Mouse (Mus musculus) spleen, adult 2 months (tissue): ENCODE data around the gene Fam171a2. TPM values are rescaled to one million over a fixed set of nuclear protein-coding genes. Genes with fewer than 3 reads are reported as not detected.

Source experiments
- DNase-seq, 2 experiments: peaks; one replicate each; pipeline versions ENCODE4 v3.0.0 to v3.0.0-alpha.2; 2012 to 2021; ENCODE audit warnings: low spot score in 2 of 2, low read depth in 1 of 2
- H3K27ac ChIP-seq: fragments of 200-500 bp; 2 replicates; pipeline ENCODE4 v1.5.1; 2012; ENCODE audit warnings: low read length, inconsistent platforms; ENCODE audit not compliant: insufficient read depth
- H3K27me3 ChIP-seq: fragments of 200-500 bp; 2 replicates; pipeline ENCODE4 v1.6.1; 2012; ENCODE audit warnings: mild to moderate bottlenecking, moderate library complexity, low read length, inconsistent platforms; ENCODE audit not compliant: control insufficient read depth, insufficient read depth
- H3K36me3 ChIP-seq: fragments of 200-500 bp; 2 replicates; pipeline ENCODE4 v1.6.1; 2012; ENCODE audit warnings: mild to moderate bottlenecking, low read length, inconsistent platforms; ENCODE audit not compliant: control insufficient read depth, insufficient read depth
- H3K4me1 ChIP-seq: fragments of 200-500 bp; 2 replicates; pipeline ENCODE4 v1.6.1; 2011; ENCODE audit warnings: inconsistent platforms; ENCODE audit not compliant: control insufficient read depth, insufficient read depth, insufficient read length
- H3K4me3 ChIP-seq: fragments of 200-500 bp; 2 replicates; pipeline ENCODE4 v1.5.1; 2011; ENCODE audit warnings: mild to moderate bottlenecking, inconsistent platforms; ENCODE audit not compliant: insufficient read depth, insufficient read length; ENCODE audit errors: extremely low read depth
- CTCF ChIP-seq: fragments of 200-500 bp; IDR thresholded peaks from 2 replicates; pipeline ENCODE4 v1.5.1; 2011; ENCODE audit warnings: mild to moderate bottlenecking, inconsistent platforms; ENCODE audit not compliant: insufficient read depth, insufficient read length, insufficient replicate concordance; ENCODE audit errors: extremely low read depth
- POLR2A ChIP-seq: fragments of 200-500 bp; IDR thresholded peaks from 2 replicates; pipeline ENCODE4 v1.6.1; 2011; ENCODE audit warnings: low read depth, low read length, inconsistent platforms
- WGBS: fragments of 180-500 bp; shearing (Covaris S2); methylation state at CpG from one replicate; pipeline ENCODE4 v1.1.7; 2018; 5-methylcytosine and 5-hydroxymethylcytosine counted together
- polyA plus RNA-seq: library from polyadenylated mRNA; depleted of rRNA; stranded (reverse); fragments of >200 nt; gene quantifications from 2 replicates; pipeline ENCODE4 v1.2.3, GENCODE M21; 2012; rRNA removed

Fam171a2 gene
- 4.1 and 5.2 TPM in 2 replicates for polyA plus RNA-seq

DNA sequence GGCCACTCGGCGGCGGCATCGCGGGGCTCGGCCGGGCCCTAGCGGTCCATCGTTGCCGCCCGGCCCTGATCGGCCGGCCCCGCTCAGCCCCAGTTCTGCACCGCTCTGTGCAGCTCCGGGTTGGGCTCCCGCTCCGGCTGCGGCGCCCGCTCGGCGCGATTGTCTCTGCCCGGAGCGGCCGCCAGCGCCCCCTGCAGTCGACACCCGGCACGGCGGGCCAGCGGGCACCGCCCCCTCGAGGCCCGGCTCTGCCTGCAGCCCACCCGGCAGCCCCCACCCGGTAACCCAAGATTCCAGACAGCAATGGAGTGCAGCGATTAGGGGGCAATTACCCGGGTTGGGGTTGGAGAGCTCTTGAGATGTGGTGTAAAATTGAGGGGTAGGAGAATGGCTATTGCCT, at the start of gene Fam171a2:
Gene Fam171a2 (minus strand): TSS at position 186 of the 400 bp plus-strand sequence.
- peak; percentile 52 for TF ChIP-seq CTCF
- no peak for TF ChIP-seq POLR2A
- Histone ChIP-seq H3K27ac (no peak within 1 kb of the TSS), H3K4me1 (peaks cover 6% of the 10 kb centered on the region; the same call in 1 of the 2 replicates), H3K27me3 (peaks cover 19% of the 10 kb centered on the region), H3K36me3 (no peaks in the 10 kb centered on the region), H3K4me3 (peak within 1 kb of the TSS; percentile 54)
- peak in 1 of 2 experiments; percentile 50 for DNase-seq
- under 1% methylated on average over 40 of the region's 40 CpGs for WGBS

DNA sequence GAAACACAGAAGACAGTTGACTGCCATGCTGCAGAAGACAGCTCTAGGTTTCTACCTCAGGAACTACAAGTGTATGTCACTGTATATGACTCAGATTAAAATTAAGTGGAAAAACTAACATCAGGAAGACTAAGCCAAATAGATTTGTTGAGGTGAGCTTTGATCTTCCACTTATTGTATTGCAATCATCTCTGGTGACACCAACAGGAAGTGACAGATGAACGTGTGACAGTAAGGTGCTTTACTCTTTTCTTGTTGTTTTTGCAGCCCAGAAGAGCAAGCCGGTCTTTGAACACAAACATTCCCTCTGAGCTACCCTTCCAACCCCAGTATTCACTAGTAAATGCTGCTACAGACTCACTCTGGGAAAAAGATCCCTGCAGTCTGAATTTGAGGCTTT, 49.2 kb upstream of the Fam171a2 start:
- no peaks in the 10 kb centered on the region for H3K4me1 ChIP-seq
- TF ChIP-seq CTCF (no peak), POLR2A (no peak)
- H3K27me3 ChIP-seq, result no peaks in the 10 kb centered on the region
- 67% methylated on average over 2 of the region's 2 CpGs for WGBS
- no peak overlapping the region for H3K4me3 ChIP-seq
- no peak overlapping the region for H3K27ac ChIP-seq
- DNase-seq, result peak in 1 of 2 experiments; percentile 3
- peaks cover 16% of the 10 kb centered on the region for H3K36me3 ChIP-seq

- Histone ChIP-seq H3K36me3 (peaks cover 16% of the 10 kb centered on the region), H3K27me3 (no peaks in the 10 kb centered on the region), H3K4me1 (no peaks in the 10 kb centered on the region), H3K4me3 (no peak overlapping the region), H3K27ac (no peak overlapping the region)
- WGBS, result 88% methylated on average over 2 of the region's 2 CpGs
- TF ChIP-seq POLR2A, result no peak
- no peak for TF ChIP-seq CTCF
- no peak for DNase-seq
Measured at GRCm38 (mm10) chr11:102496206-102496605, 48.7 kb upstream of the Fam171a2 start.

DNA sequence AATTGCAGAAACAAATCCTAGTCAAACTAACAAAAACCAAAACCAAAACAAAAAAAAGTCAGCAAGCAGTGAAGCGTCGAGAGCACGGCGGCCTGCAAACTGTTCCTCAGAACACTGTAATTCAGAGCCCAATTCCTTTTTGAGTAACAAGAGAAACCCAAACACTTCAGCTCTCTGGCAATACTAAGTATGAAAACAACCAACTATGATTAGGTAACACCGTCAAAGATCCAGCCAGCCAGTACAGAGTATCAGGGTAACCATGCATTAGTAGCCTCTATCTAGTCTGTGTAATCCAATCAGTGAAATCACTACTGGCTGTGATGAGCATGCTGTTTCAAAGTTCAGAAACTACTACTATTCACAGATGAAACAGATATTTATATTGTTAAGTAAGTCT, 48.3 kb upstream of the Fam171a2 start:
- Histone ChIP-seq H3K36me3 (peaks cover 16% of the 10 kb centered on the region), H3K4me3 (no peak overlapping the region), H3K27ac (no peak overlapping the region), H3K27me3 (no peaks in the 10 kb centered on the region), H3K4me1 (no peaks in the 10 kb centered on the region)
- 86% methylated on average over 5 of the region's 5 CpGs for WGBS
- no peak for TF ChIP-seq CTCF
- no peak for TF ChIP-seq POLR2A
- no peak for DNase-seq

DNA sequence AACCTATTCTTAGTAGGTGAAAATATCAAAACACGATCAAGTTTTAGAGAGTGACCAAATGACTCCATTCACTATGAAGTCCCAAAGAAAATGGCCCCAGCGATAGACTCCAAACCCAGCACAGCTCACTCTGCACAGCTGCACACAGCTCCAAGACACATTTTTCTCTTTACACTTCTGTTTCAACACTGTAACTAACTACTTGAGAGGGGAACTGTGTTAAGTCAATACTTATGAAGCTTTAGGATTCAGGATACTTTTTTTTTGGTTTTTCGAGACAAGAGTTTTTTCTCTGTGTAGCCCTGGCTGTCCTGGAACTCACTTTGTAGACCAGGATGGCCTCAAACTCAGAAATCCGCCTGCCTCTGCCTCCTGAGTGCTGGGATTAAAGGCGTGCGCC, 47.6 kb upstream of the Fam171a2 start:
- TF ChIP-seq CTCF (no peak), POLR2A (no peak)
- no peak overlapping the region for H3K4me3 ChIP-seq
- 96% methylated on average over 6 of the region's 6 CpGs for WGBS
- no peak overlapping the region for H3K27ac ChIP-seq
- H3K36me3 ChIP-seq, result peaks cover 14% of the 10 kb centered on the region
- no peaks in the 10 kb centered on the region for H3K4me1 ChIP-seq
- no peak for DNase-seq
- H3K27me3 ChIP-seq, result no peaks in the 10 kb centered on the region

DNA sequence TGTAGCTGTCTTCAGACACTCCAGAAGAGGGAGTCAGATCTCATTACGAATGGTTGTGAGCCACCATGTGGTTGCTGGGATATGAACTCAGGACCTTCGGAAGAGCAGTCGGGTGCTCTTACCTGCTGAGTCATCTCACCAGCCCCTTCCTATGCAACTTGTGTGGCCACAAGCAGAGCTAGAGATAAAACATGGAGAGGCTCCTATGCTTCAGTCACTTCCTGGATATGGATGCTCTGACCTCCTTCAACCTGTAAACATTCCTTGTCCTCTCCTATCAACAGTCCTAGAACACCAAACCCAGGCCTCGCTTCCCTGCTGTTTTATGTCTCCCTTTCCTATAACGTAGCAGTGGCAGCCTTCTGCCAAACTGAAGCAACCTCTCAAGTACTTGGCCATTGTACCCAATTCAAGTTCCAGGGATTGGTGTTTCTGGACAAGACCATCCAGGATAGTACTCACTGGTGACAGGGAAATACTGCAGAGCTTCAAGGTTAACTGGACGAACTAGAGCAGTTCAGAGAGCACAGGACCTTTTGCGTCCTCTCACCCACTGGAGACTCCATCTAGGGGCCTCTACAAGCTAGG, 46.7 kb upstream of the Fam171a2 start:
- Histone ChIP-seq H3K4me3 (no peak overlapping the region), H3K27me3 (no peaks in the 10 kb centered on the region), H3K4me1 (no peaks in the 10 kb centered on the region), H3K27ac (no peak overlapping the region), H3K36me3 (peaks cover 14% of the 10 kb centered on the region)
- 81% methylated on average over 7 of the region's 7 CpGs for WGBS
- DNase-seq, result no peak
- TF ChIP-seq CTCF, result no peak
- no peak for TF ChIP-seq POLR2A

GRCm38 (mm10) chr11:102493241-102493640, 45.8 kb upstream of the Fam171a2 start:
- 96% methylated on average over 2 of the region's 2 CpGs for WGBS
- Histone ChIP-seq H3K36me3 (peaks cover 10% of the 10 kb centered on the region), H3K27me3 (no peaks in the 10 kb centered on the region), H3K4me3 (no peak overlapping the region), H3K4me1 (no peaks in the 10 kb centered on the region), H3K27ac (no peak overlapping the region)
- TF ChIP-seq POLR2A (no peak), CTCF (no peak)
- no peak for DNase-seq

- DNase-seq, result no peak
- Histone ChIP-seq H3K4me1 (no peaks in the 10 kb centered on the region), H3K27me3 (no peaks in the 10 kb centered on the region), H3K4me3 (no peak overlapping the region), H3K36me3 (peaks cover 4% of the 10 kb centered on the region), H3K27ac (no peak overlapping the region)
- TF ChIP-seq CTCF (no peak), POLR2A (no peak)
- WGBS, result 86% methylated on average over 2 of the region's 2 CpGs
Measured at GRCm38 (mm10) chr11:102487901-102488300, 40.4 kb upstream of the Fam171a2 start.
